Mouse (Mus musculus) E14TG2a.4 (cell line): ENCODE results near the gene Mef2c.

ENCODE experiments used
- H3K27me3 ChIP-seq: 2 replicates; pipeline ENCODE4 v1.6.1; 2014; ENCODE audit warnings: low read length, control low read depth; ENCODE audit not compliant: insufficient read depth
- H3K36me3 ChIP-seq: 2 replicates; pipeline ENCODE4 v1.6.1; 2014; ENCODE audit warnings: low read length, control low read depth; ENCODE audit not compliant: insufficient read depth
- H3K4me1 ChIP-seq: replicated peaks from 2 replicates; pipeline ENCODE4 v1.6.1; 2014; ENCODE audit warnings: low read depth, low read length, control low read depth
- H3K4me3 ChIP-seq: replicated peaks from 2 replicates; pipeline ENCODE4 v1.5.1; 2014; ENCODE audit warnings: mild to moderate bottlenecking, low read length
- H3K9me3 ChIP-seq: 2 replicates; pipeline ENCODE4 v1.6.1; 2014; ENCODE audit warnings: low read length, control low read depth
- CTCF ChIP-seq: conservative IDR thresholded peaks from 2 replicates; pipeline ENCODE4 v1.5.1; 2014; ENCODE audit warnings: low read length
- NANOG ChIP-seq: IDR thresholded peaks from 2 replicates; pipeline ENCODE4 v1.6.1; 2014; ENCODE audit warnings: borderline replicate concordance, low read length, mixed read lengths
- POU5F1 ChIP-seq: IDR thresholded peaks from 2 replicates; pipeline ENCODE4 v1.6.1; 2014; ENCODE audit warnings: low read length, borderline replicate concordance

The Mef2c gene

GRCm38 (mm10) chr13:83481310-83481709 is 22.5 kb upstream of the Mef2c start:
- no peaks in the 10 kb centered on the region for H3K4me1 ChIP-seq
- H3K9me3 ChIP-seq, result no peaks in the 10 kb centered on the region
- H3K36me3 ChIP-seq, result no peaks in the 10 kb centered on the region
- H3K4me3 ChIP-seq, result no peak overlapping the region
- H3K27me3 ChIP-seq, result no peaks in the 10 kb centered on the region
- TF ChIP-seq CTCF (no peak), POU5F1 (no peak)

GRCm38 (mm10) chr13:83482087-83482486 is 21.7 kb upstream of the Mef2c start:
- TF ChIP-seq NANOG (no peak), CTCF (no peak), POU5F1 (no peak)
- Histone ChIP-seq H3K36me3 (no peaks in the 10 kb centered on the region), H3K4me3 (no peak overlapping the region), H3K4me1 (no peaks in the 10 kb centered on the region), H3K27me3 (no peaks in the 10 kb centered on the region), H3K9me3 (no peaks in the 10 kb centered on the region)

- Histone ChIP-seq H3K9me3 (no peaks in the 10 kb centered on the region), H3K27me3 (no peaks in the 10 kb centered on the region), H3K36me3 (no peaks in the 10 kb centered on the region), H3K4me3 (no peak overlapping the region), H3K4me1 (no peaks in the 10 kb centered on the region)
- TF ChIP-seq CTCF (no peak), NANOG (no peak), POU5F1 (no peak)
These were observed 19.6 kb upstream of the Mef2c start for GRCm38 (mm10) chr13:83484215-83484614.

GRCm38 (mm10) chr13:83484721-83485369 is 19.0 kb upstream of the Mef2c start:
- TF ChIP-seq NANOG, result no peak
- TF ChIP-seq CTCF, result no peak
- no peak for TF ChIP-seq POU5F1
- Histone ChIP-seq H3K4me3 (no peak overlapping the region), H3K4me1 (no peaks in the 10 kb centered on the region), H3K27me3 (no peaks in the 10 kb centered on the region), H3K9me3 (no peaks in the 10 kb centered on the region), H3K36me3 (no peaks in the 10 kb centered on the region)

GRCm38 (mm10) chr13:83492051-83492450 is 11.8 kb upstream of the Mef2c start:
- Histone ChIP-seq H3K36me3 (no peaks in the 10 kb centered on the region), H3K9me3 (no peaks in the 10 kb centered on the region), H3K27me3 (no peaks in the 10 kb centered on the region), H3K4me3 (no peak overlapping the region), H3K4me1 (no peaks in the 10 kb centered on the region)
- TF ChIP-seq POU5F1 (no peak), NANOG (no peak), CTCF (no peak)

- Histone ChIP-seq H3K9me3 (no peaks in the 10 kb centered on the region), H3K4me1 (no peaks in the 10 kb centered on the region), H3K36me3 (no peaks in the 10 kb centered on the region), H3K27me3 (no peaks in the 10 kb centered on the region), H3K4me3 (no peak overlapping the region)
- TF ChIP-seq POU5F1, result no peak
- no peak for TF ChIP-seq NANOG
- no peak for TF ChIP-seq CTCF
These were observed 6.1 kb upstream of the Mef2c start for GRCm38 (mm10) chr13:83497708-83498107.

- Histone ChIP-seq H3K4me3 (no peak overlapping the region), H3K4me1 (no peaks in the 10 kb centered on the region), H3K36me3 (no peaks in the 10 kb centered on the region), H3K27me3 (no peaks in the 10 kb centered on the region), H3K9me3 (no peaks in the 10 kb centered on the region)
- TF ChIP-seq NANOG, result no peak
- TF ChIP-seq CTCF, result no peak
- TF ChIP-seq POU5F1, result no peak
These were observed 4.3 kb upstream of the Mef2c start for GRCm38 (mm10) chr13:83499526-83499925.

- H3K4me1 ChIP-seq, result no peaks in the 10 kb centered on the region
- TF ChIP-seq CTCF, result no peak
- no peak for TF ChIP-seq NANOG
- no peak for TF ChIP-seq POU5F1
- H3K4me3 ChIP-seq, result no peak overlapping the region
- no peaks in the 10 kb centered on the region for H3K27me3 ChIP-seq
- H3K9me3 ChIP-seq, result no peaks in the 10 kb centered on the region
- no peaks in the 10 kb centered on the region for H3K36me3 ChIP-seq
These were observed 3.9 kb downstream of the Mef2c start for GRCm38 (mm10) chr13:83507687-83508086.

GRCm38 (mm10) chr13:83515013-83515547 is 11.2 kb downstream of the Mef2c start:
- H3K4me3 ChIP-seq, result no peak overlapping the region
- no peaks in the 10 kb centered on the region for H3K36me3 ChIP-seq
- TF ChIP-seq CTCF (no peak), NANOG (no peak), POU5F1 (no peak)
- H3K9me3 ChIP-seq, result no peaks in the 10 kb centered on the region
- H3K27me3 ChIP-seq, result peaks cover 23% of the 10 kb centered on the region
- peaks cover 5% of the 10 kb centered on the region; the same call in 1 of the 2 replicates for H3K4me1 ChIP-seq
